Mouse (Mus musculus) adrenal gland, postnatal 4 days (tissue): Measurements from ENCODE around the gene She. TPM values are rescaled to one million over a fixed set of nuclear protein-coding genes. Genes with fewer than 3 reads are reported as not detected.
A peak's percentile ranks its signal among the peaks of the same experiment; 100 is the strongest.
"Not testable (repeated sequence)": the region's sequence is repeated elsewhere in the genome, so short reads cannot be mapped to it uniquely, and the experiment has no call there.

Experiments used
- DNase-seq, 2 experiments: peaks; one replicate each; pipeline ENCODE4 v3.0.0; 2021 to 2022; ENCODE audit warnings: low spot score in 2 of 2, mixed read lengths in 2 of 2
- long read RNA-seq, 2 experiments: library from polyadenylated mRNA; stranded (forward); transcript quantifications; one replicate each; pipeline ENCODE4 v2.0.0; 2021
- total RNA-seq, 2 experiments: library from RNA; stranded (reverse); gene quantifications; 2 replicates each; pipeline ENCODE4 v1.2.3; 2021

The She gene
- total RNA-seq, result 10 to 100 TPM; 16.2 to 16.9 TPM
- long read RNA-seq, experiment 1, full-length matches to known transcripts, result 4 of 6 reads
- long read RNA-seq, experiment 1, partial matches to known transcripts, result 0 of 6 reads
- long read RNA-seq, experiment 1, other reads (novel, unspliced or antisense), result 2 of 6 reads
- long read RNA-seq, experiment 2, full-length matches to known transcripts, result 9 of 15 reads
- long read RNA-seq, experiment 2, partial matches to known transcripts, result 1 of 15 reads
- long read RNA-seq, experiment 2, other reads (novel, unspliced or antisense), result 5 of 15 reads

DNA sequence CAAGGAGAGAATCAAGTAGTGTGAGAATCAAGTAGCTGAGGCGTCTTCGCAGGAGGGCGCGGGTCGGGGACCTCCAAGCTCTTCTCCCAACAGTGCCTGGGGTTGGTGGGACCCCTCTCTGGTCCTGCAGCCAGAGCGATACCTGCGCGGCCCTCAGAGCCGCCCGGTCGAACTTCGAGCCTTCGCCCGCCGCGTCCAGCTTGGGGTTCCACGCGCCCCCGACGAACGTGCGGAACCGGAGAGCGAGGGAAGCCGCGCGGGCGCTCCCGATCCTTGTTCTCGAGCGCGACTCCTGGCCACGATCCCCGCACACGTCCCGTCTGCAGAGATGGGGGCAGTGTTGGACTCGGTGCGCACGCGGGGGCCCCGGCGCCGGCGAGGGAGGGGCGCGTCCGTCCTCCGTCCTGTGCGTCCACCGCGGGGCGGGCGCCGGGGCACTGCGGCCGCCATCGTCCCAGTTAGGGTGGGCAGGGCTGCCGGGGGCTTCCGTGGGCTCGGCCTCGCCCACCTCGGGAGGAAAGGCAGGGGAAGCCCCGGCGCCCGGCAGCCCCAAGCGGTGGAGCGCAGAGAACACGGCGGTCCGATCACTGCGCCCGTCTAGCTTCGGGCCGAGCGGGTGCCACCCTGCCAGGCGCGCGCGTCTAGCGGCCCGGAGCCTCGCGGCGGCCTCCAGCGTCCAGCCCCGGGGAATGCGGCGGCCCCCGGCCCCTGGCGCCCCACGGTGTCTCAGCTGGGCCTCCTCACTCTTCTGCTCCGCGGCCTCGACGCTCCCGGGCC, at the start of gene She:
She (plus strand) TSS at position 556 of the 777 bp plus-strand sequence.
- DNase-seq, result no peak

DNA sequence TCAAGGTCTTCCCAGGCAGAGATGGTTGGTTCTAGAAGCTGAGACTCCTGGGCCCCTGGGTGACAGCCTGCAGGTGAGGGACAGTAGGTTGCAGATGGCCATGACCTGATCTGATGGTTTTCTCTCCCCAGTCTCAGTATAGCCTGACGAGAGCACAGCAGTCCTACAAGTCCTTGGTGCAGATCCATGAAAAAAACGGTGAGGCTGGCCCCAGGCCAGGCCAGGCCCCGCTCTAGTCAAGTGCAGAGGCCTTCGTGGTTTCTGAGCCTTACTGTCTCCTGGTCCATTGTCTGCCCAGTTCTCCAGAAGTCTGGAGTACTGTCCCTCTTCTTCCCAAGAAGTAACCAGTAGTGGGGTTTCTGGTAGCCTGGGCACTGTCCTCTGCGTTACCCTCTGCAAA, 49.5 kb upstream of the She start:
- DNase-seq, result no peak

DNA sequence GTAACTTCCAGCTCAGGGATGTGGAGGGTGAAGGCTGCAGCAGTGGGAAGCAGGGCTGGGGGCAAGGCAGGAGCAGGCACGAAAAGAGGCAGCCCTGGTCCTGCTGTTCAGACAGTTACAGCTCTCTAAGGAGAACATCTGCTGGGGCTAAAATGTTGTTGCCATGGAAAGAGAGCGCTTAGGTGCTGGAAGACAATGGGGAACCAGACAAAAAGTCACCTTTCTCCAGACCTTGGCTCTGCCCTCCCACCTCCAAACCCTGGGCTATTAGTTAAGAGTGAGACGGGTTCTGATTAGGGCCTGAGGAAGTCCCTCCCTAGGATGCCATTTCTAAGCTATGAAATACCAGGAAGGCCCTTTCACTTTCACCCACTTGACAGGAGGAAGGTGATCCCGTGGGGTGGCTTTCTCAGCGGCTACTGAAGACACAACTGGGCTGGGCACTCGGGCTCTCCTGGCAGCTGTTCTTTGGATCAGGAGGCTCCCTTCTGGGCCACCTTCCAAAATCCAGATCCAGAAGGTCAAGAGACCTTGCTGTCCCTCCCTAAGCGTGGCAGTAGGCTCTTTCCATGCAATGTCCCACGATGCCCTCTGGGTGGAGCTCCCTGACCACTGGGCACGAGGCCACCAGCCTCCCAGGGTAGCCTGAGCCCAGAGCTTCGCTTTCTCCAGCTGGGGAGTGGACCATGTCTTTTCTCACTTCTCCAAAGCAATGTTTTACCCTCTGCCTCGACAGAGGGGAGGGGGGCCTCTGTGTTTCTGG, 46.0 kb upstream of the She start:
- peak; percentile 45 to 73 for DNase-seq

DNA sequence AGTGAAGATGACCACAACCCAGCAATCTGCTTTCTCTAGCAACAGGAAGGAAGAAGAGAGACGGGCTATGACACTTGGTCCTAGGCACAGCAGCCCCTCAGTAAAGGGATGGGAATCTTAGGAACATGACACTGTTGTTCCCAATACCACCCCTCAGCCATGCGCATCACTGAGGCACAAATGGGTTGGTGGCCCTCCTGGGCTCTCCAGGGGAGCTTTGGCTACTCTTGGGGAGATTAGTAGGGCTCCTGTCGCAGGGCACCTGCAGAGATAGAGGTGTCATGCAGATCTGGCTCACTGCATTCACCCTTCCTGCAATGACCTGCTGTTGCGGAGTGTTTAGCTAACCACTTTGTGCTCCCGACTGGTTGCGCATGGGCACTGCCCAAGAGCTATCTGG, 44.9 kb upstream of the She start:
- no peak for DNase-seq

DNA sequence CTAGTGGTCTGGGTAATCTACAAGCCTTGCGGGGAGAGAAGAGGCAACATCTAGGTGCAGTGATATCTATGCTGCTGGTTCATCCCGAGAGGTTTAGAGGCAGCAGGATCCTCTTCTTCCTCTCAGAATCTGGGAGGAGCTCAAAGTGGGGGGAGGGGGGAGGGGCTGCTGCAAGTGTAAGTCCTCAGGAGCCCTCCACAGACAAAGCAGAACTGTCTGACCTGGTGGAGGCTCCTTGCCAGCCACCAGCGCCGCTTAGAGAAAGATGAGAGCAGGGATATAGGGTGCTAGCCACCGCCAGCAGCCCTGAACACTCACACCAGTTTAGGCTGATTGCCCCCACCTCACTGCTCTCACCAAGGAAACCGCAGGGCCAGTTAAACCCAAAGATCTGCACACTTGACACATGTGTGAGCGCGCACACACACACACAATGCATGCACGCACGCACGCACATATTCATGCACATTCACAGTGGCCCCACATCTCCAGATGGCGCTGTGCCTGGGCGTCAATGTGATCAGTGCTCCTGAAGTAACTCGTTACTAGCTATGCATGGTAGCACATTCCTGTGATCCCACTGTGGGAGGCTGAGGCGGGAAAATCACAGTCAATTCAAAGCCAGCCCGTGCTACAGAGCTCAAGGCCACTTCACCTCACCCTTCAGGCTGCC, 42.4 kb upstream of the She start:
- no peak for DNase-seq

DNA sequence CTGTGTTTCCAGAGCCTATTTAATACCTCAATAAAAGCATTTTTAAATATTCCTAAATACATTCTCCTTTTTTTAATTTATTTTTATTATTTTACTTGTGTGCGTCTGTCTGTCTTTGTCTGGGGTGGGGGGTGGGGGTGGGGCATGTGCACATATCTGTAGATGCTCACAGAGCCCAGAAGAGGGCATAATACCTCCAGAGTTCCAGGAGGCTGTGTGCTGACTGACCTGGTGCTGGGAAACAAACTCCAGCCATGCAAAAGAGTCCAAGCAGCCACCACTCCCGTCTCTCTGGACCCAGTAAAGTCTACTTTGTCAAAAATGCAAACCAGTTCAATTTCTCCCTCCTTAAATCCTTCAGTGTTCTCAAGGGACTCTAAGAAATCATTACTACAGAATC, 36.6 kb upstream of the She start:
- no peak for DNase-seq

DNA sequence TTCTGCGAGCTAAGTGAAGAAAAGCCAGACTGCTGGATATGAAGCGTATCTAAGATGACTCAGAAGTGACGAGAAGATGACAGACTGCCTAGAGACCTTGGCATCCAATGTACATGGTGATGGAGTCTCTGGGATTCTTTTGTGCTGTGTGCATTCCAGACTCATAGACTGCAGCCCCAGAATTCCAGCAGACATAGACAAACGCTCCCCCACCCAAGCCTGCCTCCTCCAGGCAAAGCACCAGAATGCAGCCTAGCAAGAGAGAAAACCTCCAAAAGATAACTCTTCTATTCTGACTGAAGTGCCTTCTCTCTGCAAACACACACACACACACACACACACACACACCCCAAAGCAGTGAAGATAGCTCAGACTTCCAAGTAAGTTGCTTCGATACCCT, 35.4 kb upstream of the She start:
- DNase-seq, result no peak

DNA sequence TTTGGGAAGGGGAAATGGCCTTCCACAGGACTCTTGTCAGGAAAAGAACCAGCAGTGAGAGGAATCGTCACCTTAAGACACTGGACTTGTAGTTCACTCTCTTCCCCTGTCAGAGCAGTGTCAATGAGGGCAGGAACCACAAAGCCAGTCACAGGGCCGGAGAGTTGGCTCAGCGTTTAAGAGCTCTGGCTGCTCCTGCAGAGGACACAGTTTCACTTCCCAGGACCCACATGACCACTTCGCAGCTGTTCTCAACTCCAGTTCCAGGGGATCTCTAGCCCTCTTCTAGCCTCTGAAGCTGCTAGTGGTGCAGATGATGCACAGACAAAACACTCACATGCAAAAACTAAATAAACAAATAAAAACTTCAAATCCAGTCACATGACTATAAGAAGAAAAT, 34.8 kb upstream of the She start:
- no peak for DNase-seq

DNA sequence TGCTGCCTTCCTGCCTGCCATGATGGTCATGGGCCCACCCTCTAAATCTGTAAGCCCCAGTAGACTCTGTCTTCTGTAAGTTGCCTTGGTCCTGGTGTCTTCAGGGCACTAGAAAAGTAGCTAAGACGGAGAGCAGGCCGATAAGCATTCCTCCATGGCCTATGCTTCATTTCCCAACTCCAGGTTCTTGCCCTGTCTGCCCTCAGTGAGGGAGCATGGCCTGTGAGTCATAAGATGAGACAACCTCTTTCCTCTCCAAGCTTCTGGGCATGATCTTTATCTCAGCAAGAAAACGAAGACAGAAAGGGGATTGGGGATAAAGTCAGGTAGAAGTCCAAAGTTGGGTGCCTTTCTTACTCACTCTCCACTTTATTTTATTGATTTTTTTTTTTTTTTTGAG, 32.7 kb upstream of the She start:
- no peak for DNase-seq

DNA sequence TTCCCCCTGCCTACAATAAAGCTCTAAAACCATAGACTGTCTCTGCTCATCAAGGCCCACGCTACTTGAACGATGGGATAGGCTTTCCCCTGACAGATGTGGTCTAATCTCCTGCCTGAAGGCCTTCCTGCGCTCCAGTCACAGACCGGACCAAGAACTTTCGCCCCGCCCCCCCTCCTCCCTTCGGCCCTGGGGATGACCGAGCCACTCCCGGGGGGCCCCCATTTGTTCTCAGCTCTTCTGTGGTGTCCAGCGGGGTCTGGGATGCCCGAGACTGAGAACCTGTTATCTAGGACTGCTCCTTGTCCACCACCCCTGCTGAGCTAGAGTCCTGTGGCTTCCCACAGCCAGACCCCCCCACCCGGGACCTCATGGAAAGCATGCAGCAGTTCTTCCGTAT, 31.7 kb upstream of the She start:
- DNase-seq, result no peak

DNA sequence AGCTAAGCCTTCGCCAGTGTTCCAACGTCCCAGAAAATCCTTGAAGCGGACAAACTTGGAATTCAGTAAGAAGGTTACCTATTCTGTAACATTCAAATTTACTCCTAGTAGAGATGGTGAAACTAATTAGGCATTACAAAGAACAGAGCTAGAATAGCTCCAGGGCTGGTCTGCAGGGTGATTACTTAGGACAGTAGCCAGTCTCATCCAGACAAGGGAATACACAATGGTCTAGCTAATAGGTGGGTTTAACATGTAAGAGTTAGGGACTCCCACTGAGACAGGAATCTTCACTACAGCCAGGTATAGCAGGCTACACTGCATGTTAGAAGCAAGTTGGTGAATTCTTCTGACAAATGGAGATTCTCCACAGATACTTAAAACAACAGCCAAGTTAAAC, 31.1 kb upstream of the She start:
- DNase-seq, result not testable (repeated sequence)

DNA sequence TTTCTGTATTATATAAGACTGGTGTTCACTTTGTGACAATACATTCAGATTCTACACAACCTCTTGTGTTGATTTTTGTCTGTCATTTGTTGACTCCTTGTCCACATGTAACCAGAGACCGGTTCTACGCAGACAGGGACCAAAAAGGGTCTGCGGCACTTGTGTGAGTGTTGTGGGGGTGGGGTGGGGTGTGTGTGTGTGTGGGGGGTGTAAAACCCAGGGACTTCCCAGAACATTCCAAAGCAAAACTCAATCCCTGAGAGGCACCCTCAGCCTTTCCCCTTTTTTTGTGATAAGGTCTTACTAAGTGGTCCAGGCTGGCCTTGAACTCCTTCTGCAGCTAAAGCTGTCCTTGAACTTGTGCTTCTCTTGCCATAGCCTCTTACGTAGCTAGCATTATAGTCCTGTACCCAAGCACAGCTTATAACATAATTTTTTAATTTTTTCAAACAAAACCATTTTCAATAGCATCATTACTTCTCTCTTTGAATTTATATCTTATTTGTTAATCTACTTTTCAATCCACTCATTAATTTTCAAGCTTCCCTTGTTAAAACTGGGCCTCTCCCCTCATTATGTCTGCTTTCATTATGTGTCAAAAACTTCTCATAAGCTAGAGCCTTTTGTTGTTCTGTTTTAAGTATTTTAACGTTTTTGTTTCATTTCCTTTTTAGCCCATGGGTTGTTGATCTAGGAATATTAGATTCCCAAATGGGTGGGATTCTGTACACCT, 30.2 kb upstream of the She start:
- DNase-seq, result no peak

DNA sequence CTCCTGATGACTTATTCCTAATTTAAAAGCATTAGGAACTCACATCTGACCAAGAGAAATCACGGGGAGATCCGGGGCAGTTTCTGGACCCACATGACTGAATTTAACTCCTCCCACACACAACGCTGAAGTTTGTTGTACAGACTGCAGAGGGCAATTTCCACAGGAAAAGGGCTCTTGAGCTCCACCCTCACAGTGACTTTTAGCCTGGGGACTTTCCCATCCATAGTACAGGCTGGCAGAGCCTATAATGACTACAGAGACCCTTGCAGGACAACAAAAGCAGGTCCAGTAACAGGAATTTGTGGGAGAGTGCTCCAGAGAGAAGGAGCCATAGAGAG, 29.7 kb upstream of the She start:
- DNase-seq, result no peak

DNA sequence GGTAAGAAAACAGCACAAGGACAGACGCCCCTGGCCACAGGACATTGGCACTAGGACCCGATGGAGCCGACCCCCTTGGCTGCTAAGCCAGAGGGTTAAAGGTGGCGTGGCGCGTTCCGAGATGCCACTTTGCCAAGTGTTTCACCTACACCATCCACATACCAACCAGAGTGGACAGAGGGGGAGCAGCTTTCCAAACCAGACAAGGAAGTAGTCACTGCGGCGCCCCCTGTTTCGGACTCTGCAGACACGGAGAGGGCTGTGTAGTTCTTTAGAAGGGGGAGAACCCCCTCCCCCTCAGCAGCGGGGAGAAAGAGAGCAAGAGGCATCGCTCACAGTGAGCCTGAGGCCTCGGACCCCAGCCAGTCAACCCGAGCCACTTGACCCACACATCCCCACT, 28.3 kb upstream of the She start:
- DNase-seq, result no peak

DNA sequence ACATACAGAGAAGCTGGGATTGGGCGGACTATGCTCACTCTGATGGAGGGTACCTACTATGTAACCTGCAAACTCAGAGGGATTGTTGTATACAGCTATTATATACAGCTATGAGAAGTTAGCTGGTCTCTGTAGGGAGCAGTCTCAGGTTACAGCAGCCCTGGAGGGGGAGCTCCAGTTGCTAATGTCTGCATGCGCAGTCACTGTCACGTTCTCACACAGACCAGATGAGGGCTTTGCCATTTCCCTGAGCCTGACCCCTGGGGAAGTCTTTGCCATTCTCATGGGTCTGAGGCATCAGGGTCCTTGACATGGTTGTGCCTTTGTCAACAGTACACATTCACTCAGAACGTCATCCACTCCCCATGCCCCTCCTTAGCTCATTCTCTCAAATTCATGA, 26.0 kb upstream of the She start:
- DNase-seq, result no peak

DNA sequence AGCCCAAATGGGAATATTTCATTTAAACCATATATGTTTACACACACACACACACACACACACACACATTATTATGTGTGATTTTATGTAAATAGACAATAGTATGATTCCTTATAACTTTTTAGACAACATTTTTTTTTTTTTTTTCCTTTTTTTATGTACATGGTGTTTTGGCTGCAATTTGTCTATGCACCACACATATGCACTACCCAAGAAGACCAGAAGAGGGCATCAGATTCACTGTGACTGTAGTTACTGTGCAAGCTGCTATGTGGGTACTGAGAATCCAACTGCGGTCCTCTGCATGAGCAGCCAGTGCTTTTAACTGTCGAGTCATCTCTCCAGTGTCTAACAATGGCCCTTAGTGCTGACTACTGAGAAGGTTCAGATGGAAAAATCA, 24.4 kb upstream of the She start:
- DNase-seq, result no peak

DNA sequence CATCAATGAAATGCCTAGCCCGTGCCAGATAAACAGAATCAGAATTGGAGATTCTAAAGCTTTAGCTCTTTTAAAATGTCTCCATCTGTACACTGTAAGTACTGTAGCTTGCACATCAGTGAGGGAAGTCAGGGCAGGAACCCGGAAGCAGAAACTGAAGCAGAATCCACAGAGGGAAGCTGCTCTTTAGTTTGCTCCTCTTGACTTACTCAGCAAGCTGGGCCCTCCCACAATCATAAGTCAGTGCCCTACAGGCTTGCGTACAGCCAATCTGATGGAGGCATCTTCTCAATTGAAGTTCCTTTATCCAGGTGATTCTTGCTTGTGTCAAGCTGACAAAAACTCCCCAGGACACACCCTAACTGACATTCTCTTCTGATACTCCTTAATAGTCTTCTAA, 24.0 kb upstream of the She start:
- DNase-seq, result no peak

DNA sequence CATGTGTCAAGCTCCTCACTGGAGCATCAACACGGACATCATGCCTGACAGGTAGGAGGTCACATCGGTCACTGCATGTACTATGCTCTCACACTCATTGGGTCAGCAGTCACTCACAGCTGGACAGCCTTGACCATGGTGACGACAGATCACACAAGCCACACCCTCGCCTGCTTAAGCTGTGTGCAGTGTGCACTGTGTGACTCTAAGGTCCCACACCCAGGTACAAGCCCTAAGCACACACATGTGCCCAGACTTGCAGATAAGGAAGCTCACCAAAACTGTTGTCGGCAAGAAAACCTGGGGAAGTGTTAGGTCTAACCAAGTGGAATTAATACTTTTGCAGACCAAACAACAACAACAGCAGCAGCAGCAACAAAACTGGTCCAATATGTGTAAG, 23.3 kb upstream of the She start:
- no peak for DNase-seq

DNA sequence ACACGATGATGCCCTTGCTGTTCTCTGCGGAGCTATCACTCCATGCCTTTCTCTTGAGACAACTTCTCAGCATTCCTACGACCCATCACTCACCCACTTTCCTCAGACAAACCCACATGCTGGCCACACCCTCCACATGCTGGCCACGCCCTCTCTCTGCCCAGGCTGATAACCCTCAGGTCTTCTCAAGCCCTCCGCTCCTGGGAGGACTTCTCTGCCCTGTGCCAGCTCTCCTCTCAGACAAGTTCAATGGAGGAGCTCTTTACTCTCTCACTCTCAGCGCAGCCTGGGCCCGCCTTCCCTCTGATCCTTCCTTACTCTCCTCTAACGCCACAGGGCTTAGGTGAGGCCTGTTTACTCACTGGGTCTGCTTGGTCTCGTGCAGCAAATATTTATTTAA, 22.5 kb upstream of the She start:
- no peak for DNase-seq

DNA sequence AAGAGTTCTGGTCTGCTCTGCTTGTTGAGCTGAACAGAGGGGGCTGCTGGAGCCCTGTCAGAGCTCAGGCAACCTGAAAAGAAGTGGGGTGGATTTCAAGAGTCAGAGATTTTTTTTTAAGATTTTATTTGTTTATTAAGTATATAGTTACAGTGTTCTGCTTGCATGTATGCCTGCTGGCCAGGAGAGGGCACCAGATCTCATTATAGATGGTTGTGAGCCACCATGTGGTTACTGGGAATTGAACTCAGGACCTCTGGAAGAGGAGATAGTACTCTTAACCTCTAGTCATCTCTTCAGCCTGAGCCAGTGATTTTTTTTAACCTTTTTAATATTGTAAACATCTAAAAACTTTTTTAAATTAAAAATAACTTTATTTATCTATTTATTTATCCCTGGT, 20.3 kb upstream of the She start:
- no peak for DNase-seq

DNA sequence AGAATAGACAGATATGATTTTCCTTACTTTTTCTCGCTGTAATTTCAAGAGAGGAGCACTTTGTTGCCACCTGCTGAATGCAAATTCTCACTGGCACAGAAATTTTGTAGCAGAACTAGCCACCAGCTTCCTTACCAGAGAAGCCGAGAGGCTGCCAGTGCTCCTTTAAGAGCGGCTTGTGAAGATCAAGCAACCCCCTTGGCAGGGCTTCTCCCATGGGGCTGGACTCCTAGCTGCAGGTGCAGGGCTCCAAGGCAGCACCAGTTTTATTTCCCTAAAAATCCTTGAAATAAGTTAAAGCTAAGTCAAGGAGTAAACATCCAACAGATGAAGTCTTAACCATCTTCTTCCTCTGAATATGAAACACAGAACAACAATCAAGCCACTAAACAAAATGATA, 19.0 kb upstream of the She start:
- no peak for DNase-seq
